Mouse (Mus musculus): ENCODE measurements at regions not wholly inside any gene's neighbourhood (a gene's known extent, or its start where the extent isn't known, plus 50 kb on each side); places are given as distances from the start of the nearest gene placed in this dataset.

DNA sequence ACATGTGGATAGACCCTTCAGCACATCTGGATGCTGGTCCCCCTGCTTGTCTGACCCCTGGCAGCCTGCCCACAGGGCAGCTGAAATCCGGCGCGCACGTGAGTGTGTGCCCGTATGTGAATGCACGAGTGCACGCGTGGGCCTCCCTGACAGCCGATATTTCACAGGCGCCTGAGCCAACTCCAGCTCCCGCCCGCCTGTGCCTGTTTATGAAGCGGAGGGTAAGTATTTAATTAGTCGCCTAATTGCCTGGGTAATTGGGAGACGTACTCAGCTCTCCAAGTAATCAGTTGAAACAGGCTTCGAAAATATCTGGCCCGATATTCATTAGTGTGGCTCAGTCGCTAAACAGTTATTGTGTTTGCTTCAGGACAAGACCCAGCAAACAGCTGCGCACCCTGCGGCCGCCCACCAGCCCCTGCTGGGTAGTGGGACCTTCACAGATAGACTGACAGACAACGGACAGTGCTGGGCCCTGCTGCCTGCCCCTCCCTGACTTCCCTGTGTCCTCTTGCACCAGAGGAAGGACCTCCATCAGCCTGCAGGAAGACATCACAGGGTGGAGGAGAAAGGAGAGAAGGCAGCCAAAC, 82.7 kb downstream of the Uncx start:
- H3K36me3 ChIP-seq, result no peaks in the 10 kb centered on the region
- no peaks in the 10 kb centered on the region for H3K4me1 ChIP-seq
- H3K27me3 ChIP-seq, result peaks cover 19% of the 10 kb centered on the region
- ATAC-seq (ENCODE audit: insufficient number of reproducible peaks, insufficient read depth, low FRiP score, low TSS enrichment, low read depth), result no peak
- H3K27ac ChIP-seq, result no peak overlapping the region
- WGBS, result 61% methylated on average over 22 of the region's 22 CpGs
- H3K9me3 ChIP-seq, result peaks cover 7% of the 10 kb centered on the region; the same call in 1 of the 2 replicates
- H3K4me2 ChIP-seq, result no peak overlapping the region
- no peak overlapping the region for H3K4me3 ChIP-seq
- no peak overlapping the region for H3K9ac ChIP-seq

DNA sequence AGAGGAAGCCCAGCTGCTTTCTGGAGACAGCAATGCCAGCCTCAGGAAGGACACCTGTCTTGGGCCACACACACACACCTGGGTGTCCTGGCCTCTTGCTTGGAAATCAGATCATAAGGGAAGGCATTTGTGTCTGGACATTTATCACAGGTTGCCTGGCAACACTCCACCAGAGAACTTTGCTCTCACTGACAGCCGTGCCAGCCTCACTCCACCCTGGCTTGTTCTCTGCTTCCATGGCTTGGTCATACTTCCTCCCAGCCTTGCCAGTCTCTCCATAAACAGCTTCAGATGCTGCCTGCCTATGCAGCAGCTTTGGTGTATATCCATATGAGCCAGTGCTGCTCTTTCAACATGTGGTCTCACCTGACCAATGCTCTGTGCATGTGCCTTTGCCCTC, 84.3 kb downstream of the Uncx start:
- Histone ChIP-seq H3K9ac (no peak overlapping the region), H3K4me1 (no peaks in the 10 kb centered on the region), H3K4me2 (no peak overlapping the region), H3K9me3 (peaks cover 7% of the 10 kb centered on the region; the same call in 1 of the 2 replicates), H3K4me3 (no peak overlapping the region), H3K36me3 (no peaks in the 10 kb centered on the region), H3K27me3 (peaks cover 17% of the 10 kb centered on the region), H3K27ac (no peak overlapping the region)
- no peak for ATAC-seq (ENCODE audit: insufficient number of reproducible peaks, insufficient read depth, low FRiP score, low TSS enrichment, low read depth)
- 88% methylated on average over 1 of the region's 1 CpGs for WGBS

DNA sequence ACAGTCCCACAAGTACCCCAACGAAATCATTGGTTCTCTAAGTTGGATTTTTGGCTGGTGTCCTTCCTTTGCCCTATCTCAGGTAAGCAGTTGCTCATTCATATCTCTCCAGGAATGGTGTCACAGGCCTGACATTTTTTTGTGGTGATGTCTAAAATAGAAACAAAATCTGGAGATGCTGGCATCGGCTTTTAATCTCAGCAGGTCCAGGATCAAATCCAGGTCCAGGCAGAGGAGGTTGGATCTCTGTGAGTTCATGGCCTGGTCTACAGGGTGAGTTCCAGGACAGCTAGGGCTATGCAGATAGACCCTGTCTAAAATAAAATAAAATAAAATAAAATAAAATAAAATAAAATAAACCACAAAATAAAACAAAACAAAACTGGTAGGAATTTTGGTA, 93.7 kb downstream of the Uncx start:
- Histone ChIP-seq H3K9me3 (no peaks in the 10 kb centered on the region), H3K4me2 (no peak overlapping the region), H3K4me3 (no peak overlapping the region), H3K27ac (no peak overlapping the region), H3K9ac (no peak overlapping the region), H3K36me3 (no peaks in the 10 kb centered on the region), H3K4me1 (no peaks in the 10 kb centered on the region), H3K27me3 (no peaks in the 10 kb centered on the region)
- 86% methylated on average over 2 of the region's 2 CpGs for WGBS
- no peak for ATAC-seq (ENCODE audit: insufficient number of reproducible peaks, insufficient read depth, low FRiP score, low TSS enrichment, low read depth)

DNA sequence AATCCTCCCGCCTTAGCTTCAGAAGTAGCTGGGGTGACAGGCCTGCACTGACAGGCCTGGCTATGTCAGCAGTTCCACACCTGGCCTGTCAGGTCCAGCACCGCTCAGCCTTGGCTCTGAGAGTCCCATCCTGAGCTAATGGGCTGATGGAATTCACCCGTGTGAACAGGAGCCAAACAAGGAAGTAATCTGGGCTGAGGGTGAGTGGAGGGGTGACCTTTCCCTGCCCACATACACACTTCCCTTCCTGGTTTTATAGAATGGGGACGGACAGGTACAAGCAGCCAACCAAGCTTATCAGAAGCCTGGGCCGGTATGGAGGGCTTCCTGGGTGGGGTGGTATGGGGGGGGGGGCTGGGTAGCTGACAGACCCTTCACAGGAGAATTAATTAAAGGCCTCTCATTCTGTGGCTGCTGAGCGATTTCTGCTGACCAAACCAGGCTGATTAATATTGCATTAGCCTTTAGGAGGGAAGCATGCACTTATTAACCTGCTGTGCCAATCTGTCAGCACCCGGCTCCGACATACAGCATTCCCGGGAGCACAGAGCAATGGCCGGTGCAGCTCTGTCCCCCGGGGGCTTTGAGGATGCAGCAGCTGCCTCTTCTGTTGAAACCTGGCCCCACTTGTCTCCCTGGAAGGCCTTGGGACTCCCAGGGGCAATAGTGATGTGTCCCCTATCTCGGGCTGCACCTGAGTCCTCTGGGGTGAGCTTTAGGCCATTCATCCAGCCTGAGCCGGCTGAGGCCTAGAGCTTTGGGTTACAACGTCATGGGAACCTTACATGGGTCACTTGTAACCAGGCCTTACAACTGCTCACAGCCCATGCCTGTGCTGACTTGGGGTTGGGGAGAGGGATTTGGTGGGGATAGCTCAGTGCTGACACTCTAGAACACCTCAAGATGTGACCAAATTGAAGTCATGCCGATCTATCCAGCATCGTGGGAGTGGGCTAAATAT, 95.2 kb downstream of the Micall2 start:
- Histone ChIP-seq H3K27me3 (0 out of 2 replicates have a peak, but pooled peaks cover 2% of the 10 kb centered on the region), H3K27ac (no peak overlapping the region), H3K36me3 (no peaks in the 10 kb centered on the region), H3K4me2 (no peak overlapping the region), H3K4me1 (no peaks in the 10 kb centered on the region), H3K9ac (no peak overlapping the region), H3K9me3 (no peaks in the 10 kb centered on the region), H3K4me3 (no peak overlapping the region)
- 57% methylated on average over 16 of the region's 16 CpGs for WGBS
- no peak for ATAC-seq (ENCODE audit: insufficient number of reproducible peaks, insufficient read depth, low FRiP score, low TSS enrichment, low read depth)

DNA sequence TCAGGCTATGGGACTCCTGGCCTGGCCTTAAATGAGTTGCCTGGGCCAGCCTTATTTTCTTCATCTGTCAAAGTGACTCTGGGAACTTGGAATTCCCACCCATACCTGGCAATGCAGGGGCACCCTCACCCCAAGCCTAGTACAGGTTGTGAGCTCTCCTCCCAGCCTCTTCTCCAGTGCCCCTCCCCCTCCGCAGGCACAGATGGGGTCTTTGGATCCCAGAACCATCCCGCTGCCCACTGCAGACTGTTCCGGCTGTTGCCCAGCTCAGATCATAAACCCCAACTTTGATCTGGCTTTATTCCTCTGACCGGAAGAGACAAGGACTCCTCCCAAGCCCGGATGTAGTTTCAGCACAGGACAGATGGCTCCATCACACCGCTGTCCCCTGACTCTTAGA, 91.3 kb downstream of the Micall2 start:
- Histone ChIP-seq H3K27me3 (0 out of 2 replicates have a peak, but pooled peaks cover 7% of the 10 kb centered on the region), H3K36me3 (no peaks in the 10 kb centered on the region), H3K4me2 (no peak overlapping the region), H3K27ac (no peak overlapping the region), H3K4me3 (no peak overlapping the region), H3K4me1 (no peaks in the 10 kb centered on the region), H3K9ac (no peak overlapping the region), H3K9me3 (no peaks in the 10 kb centered on the region)
- ATAC-seq (ENCODE audit: insufficient number of reproducible peaks, insufficient read depth, low FRiP score, low TSS enrichment, low read depth), result no peak
- 74% methylated on average over 6 of the region's 6 CpGs for WGBS

DNA sequence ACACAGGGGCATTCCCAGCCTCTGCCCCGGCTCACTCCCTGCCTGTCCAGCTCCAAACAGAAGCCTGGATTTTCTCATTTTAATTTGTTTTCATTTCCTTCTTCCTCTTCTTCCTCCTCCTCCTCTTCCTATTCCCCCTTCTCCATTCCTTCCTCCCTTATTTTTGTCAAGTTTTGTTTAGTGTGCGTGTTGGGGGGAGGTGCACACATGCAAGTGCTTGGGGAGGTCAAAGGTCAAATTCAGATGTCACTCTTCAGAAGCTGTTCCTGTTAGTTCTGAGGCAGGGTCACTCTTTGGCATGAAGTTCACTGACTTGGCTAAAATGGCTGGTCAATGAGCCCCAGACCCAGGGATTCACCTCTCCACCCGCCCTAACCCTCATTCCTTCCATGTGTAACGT, 85.1 kb downstream of the Micall2 start:
- Histone ChIP-seq H3K36me3 (no peaks in the 10 kb centered on the region), H3K9me3 (no peaks in the 10 kb centered on the region), H3K4me2 (no peak overlapping the region), H3K9ac (no peak overlapping the region), H3K27me3 (0 out of 2 replicates have a peak, but pooled peaks cover 5% of the 10 kb centered on the region), H3K4me3 (no peak overlapping the region), H3K27ac (no peak overlapping the region), H3K4me1 (no peaks in the 10 kb centered on the region)
- ATAC-seq (ENCODE audit: insufficient number of reproducible peaks, insufficient read depth, low FRiP score, low TSS enrichment, low read depth), result no peak
- 20% methylated on average over 4 of the region's 4 CpGs for WGBS
